Mouse (Mus musculus) limb, embryonic 14.5 days (tissue): ENCODE measurements around the gene Ddx31. TPM values are rescaled to one million over a fixed set of nuclear protein-coding genes. Genes with fewer than 3 reads are reported as not detected.

Experiments
- ATAC-seq: fragments of 200-750 bp; cut with Nextera tagmentation; 2 replicates; pipeline ENCODE4 v1.8.0; 2017; ENCODE audit warnings: low read depth, moderate number of reproducible peaks, moderate TSS enrichment; ENCODE audit not compliant: low FRiP score
- DNase-seq: peaks from one replicate; pipeline ENCODE4 v3.0.0-alpha.2; 2015; ENCODE audit warnings: low spot score
- H3K27ac ChIP-seq: fragments of 300-500 bp; sonication (generic); replicated peaks from 2 replicates; pipeline ENCODE4 v1.5.1; 2014; ENCODE audit warnings: low read depth, mild to moderate bottlenecking, low read length, moderate library complexity, mixed read lengths
- H3K27me3 ChIP-seq: fragments of 300-500 bp; sonication (generic); 2 replicates; pipeline ENCODE4 v1.6.1; 2014; ENCODE audit warnings: low read length, mixed read lengths; ENCODE audit not compliant: control insufficient read depth, insufficient read depth
- H3K36me3 ChIP-seq: fragments of 300-500 bp; sonication (generic); 2 replicates; pipeline ENCODE4 v1.6.1; 2014; ENCODE audit warnings: mild to moderate bottlenecking, low read length, moderate library complexity, mixed read lengths; ENCODE audit not compliant: control insufficient read depth, insufficient read depth
- H3K4me1 ChIP-seq: fragments of 300-500 bp; sonication (generic); 2 replicates; pipeline ENCODE4 v1.6.1; 2014; ENCODE audit warnings: antibody characterized with exemption, low read length, mixed read lengths; ENCODE audit not compliant: control insufficient read depth, insufficient read depth
- H3K4me2 ChIP-seq: fragments of 300-500 bp; sonication (generic); replicated peaks from 2 replicates; pipeline ENCODE4 v1.6.1; 2014; ENCODE audit warnings: low read depth, mild to moderate bottlenecking, low read length, moderate library complexity; ENCODE audit not compliant: severe bottlenecking
- H3K4me3 ChIP-seq: fragments of 300-500 bp; sonication (generic); replicated peaks from 2 replicates; pipeline ENCODE4 v1.5.1; 2014; ENCODE audit warnings: low read length
- H3K9ac ChIP-seq: fragments of 300-500 bp; sonication (generic); 2 replicates; pipeline ENCODE4 v1.6.1; 2014; ENCODE audit warnings: mild to moderate bottlenecking, low read depth, low read length, moderate library complexity; ENCODE audit not compliant: severe bottlenecking
- H3K9me3 ChIP-seq: fragments of 300-500 bp; sonication (generic); 2 replicates; pipeline ENCODE4 v1.6.1; 2016; ENCODE audit warnings: low read length; ENCODE audit not compliant: control insufficient read depth
- POLR2A ChIP-seq: fragments of 200-500 bp; IDR thresholded peaks from 2 replicates; pipeline ENCODE4 v1.8.0; 2012; ENCODE audit warnings: inconsistent platforms, mild to moderate bottlenecking, moderate library complexity, borderline replicate concordance; ENCODE audit not compliant: insufficient read depth, insufficient read length; ENCODE audit errors: extremely low read depth
- WGBS: fragments of 180-500 bp; shearing (Covaris S2); extraction: QIAGEN DNeasy Blood & Tissue Kit; methylation state at CpG from one replicate; pipeline ENCODE4 v1.1.7; 2014; 5-methylcytosine and 5-hydroxymethylcytosine counted together
- polyA plus RNA-seq, 2 experiments: library from polyadenylated mRNA; depleted of rRNA in 1 of 2; stranded (reverse) in 1 of 2; unstranded in 1 of 2; fragments of >200 nt; fragmentation: Nextera tagmentation in 1 of 2; extraction: Ambion mirVana in 1 of 2; gene quantifications; 2 replicates each; pipeline versions ENCODE4 v1.2.1 to v1.2.3; 2012 to 2014

Gene Ddx31
- polyA plus RNA-seq, 2 experiments, result 13.1 to 13.3 TPM

DNA sequence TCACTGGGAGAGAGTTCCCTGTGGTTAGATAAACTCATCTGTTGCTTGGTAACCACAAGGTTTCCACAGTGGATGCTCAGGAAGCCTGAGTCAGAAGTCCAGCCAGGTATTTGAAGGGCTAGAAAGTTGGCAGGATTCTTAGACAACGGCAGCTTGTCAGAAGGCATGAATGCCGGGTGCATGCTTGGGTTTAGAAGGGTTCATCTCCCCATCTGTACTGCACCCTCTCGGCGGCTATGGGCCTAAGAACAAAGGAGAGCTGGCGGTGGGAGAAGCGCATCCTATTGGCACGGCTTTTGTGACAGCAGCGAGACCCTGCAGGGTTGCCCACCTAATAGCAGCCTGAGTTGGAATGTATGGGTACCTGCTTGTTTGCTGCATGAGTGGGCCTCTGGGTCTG, 62.1 kb downstream of the Ddx31 start:
- peaks cover 53% of the 10 kb centered on the region for H3K36me3 ChIP-seq
- DNase-seq (no peak), ATAC-seq (no peak)
- no peaks in the 10 kb centered on the region for H3K4me1 ChIP-seq
- no peak overlapping the region for H3K27ac ChIP-seq
- no peaks in the 10 kb centered on the region for H3K9me3 ChIP-seq
- 88% methylated on average over 8 of the region's 8 CpGs for WGBS
- H3K4me2 ChIP-seq, result no peak overlapping the region
- no peak for TF ChIP-seq POLR2A
- H3K27me3 ChIP-seq, result peaks cover 7% of the 10 kb centered on the region; the same call in 1 of the 2 replicates
- no peak overlapping the region for H3K9ac ChIP-seq
- H3K4me3 ChIP-seq, result no peak overlapping the region

DNA sequence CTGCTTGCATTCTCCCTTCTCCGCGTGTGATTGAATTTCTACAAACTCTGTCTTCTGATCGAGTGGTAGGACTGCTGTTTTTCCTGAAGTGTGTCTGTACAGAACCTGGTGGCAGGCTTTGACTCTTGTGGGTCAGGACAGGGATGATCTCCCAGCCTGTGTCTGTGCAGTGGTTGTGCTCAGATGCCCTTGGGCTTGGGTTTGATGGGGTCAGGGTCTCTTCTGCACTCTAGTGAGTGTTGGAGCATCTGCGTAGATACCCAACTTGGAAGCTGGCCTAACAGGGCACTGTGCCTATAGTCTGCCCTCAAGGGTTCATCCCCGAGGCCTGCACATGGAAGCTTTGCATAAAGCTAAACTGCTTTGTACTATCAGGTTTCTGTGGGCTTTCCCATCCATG, 63.7 kb downstream of the Ddx31 start:
- Histone ChIP-seq H3K4me3 (no peak overlapping the region), H3K36me3 (peaks cover 42% of the 10 kb centered on the region), H3K4me1 (no peaks in the 10 kb centered on the region), H3K27ac (no peak overlapping the region), H3K9me3 (no peaks in the 10 kb centered on the region), H3K9ac (no peak overlapping the region), H3K27me3 (peaks cover 23% of the 10 kb centered on the region), H3K4me2 (no peak overlapping the region)
- WGBS, result 88% methylated on average over 5 of the region's 5 CpGs
- no peak for TF ChIP-seq POLR2A
- DNase-seq, result no peak
- no peak for ATAC-seq

DNA sequence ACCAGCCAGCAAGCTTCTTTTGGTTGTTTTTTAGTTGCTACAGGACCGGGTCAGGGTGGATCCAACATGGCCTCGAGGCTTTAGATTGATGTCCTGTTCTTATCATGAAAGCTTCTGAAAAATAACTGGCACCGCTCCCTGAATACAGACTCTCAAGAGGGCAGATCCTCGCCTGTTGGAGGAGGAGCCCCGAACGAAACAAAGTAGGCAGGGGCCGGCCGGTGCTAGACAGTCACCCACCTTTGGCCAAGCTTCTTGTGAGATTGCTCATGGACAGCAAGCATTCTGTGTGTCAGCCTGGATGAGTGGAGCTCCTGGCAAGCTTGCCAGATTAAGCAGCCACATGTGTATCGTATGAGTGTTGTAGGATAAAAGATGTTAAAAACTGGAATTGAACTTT, 64.6 kb downstream of the Ddx31 start:
- H3K27me3 ChIP-seq, result peaks cover 32% of the 10 kb centered on the region
- no peaks in the 10 kb centered on the region for H3K4me1 ChIP-seq
- H3K36me3 ChIP-seq, result peaks cover 36% of the 10 kb centered on the region
- TF ChIP-seq POLR2A, result no peak
- 90% methylated on average over 9 of the region's 9 CpGs for WGBS
- no peak for ATAC-seq
- no peak overlapping the region for H3K4me3 ChIP-seq
- no peaks in the 10 kb centered on the region for H3K9me3 ChIP-seq
- H3K9ac ChIP-seq, result no peak overlapping the region
- H3K4me2 ChIP-seq, result no peak overlapping the region
- no peak for DNase-seq
- no peak overlapping the region for H3K27ac ChIP-seq

DNA sequence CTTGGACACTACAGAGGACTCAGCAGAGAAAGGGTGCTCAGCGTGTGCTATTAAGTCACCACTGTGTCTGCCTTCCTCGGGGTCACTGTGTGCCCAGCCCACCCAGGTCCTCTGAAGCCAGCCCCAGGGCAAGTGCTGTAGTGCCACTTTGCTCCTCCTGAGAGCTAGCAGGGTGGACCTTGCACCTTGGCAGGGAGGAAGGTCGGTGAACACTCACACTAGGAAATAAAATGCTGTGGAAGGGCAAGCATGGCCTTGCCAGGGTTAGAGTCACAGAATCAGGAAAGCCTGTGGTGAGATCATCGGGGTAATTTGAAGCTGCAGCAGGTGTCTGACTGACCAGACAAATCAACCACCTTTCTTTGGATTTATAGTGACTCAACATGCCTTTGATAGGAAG, 65.4 kb downstream of the Ddx31 start:
- Histone ChIP-seq H3K9ac (no peak overlapping the region), H3K9me3 (no peaks in the 10 kb centered on the region), H3K4me2 (no peak overlapping the region), H3K4me1 (no peaks in the 10 kb centered on the region), H3K27ac (no peak overlapping the region), H3K27me3 (peaks cover 40% of the 10 kb centered on the region), H3K36me3 (peaks cover 29% of the 10 kb centered on the region), H3K4me3 (no peak overlapping the region)
- ATAC-seq (no peak), DNase-seq (no peak)
- 66% methylated on average over 4 of the region's 4 CpGs for WGBS
- no peak for TF ChIP-seq POLR2A

DNA sequence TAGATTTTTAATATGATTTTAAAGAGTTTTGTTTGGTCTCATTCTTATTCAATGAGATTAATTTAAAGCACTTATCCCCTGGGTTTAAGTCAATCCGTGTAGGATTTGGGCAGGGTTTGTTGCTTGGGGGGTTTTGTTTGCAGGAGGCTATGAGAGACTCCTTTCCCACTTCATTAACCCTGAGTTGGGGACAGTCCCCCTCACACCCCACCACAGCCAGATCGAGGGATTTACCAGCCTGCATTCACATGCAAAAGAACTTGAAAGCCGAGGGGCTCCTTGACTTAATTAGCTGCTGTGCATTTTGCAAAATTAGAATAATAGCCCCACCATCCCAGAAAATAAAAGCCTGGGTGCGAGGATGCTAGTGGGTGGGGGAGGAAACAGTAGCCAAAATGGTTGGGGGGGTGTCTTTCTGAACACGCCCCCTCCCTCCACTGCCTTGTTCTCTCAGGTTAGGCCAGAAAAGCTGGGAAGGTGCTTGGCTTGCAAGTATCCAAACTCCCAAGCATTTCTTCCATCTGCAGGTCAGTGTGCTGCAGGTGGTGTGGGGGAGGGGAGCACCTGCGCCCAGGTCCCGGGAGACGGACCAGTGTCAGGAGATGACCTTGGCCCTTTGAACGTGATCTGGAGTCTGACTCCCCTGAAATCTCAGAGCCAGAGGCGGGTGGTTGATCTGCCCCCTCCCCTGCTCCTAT, 67.6 kb downstream of the Ddx31 start:
- TF ChIP-seq POLR2A, result no peak
- H3K36me3 ChIP-seq, result peaks cover 19% of the 10 kb centered on the region
- no peaks in the 10 kb centered on the region for H3K9me3 ChIP-seq
- H3K4me3 ChIP-seq, result peak overlapping the region; percentile 8
- H3K27ac ChIP-seq, result no peak overlapping the region
- peak overlapping the region; percentile 15; the same call in 1 of the 2 replicates for H3K4me2 ChIP-seq
- H3K27me3 ChIP-seq, result peaks cover 63% of the 10 kb centered on the region
- 1% methylated on average over 10 of the region's 10 CpGs for WGBS
- DNase-seq, result no peak
- ATAC-seq, result no peak
- H3K9ac ChIP-seq, result no peak overlapping the region
- no peaks in the 10 kb centered on the region for H3K4me1 ChIP-seq
